Mouse (Mus musculus): Measurements from ENCODE around the gene Bsdc1. TPM values are rescaled to one million over a fixed set of nuclear protein-coding genes. Genes with fewer than 3 reads are reported as not detected.
A peak's percentile ranks its signal among the peaks of the same experiment; 100 is the strongest.

The Bsdc1 gene
- total and polyA plus RNA-seq, 2 experiments from 2014 or later = 25.3 to 55.2 TPM

DNA sequence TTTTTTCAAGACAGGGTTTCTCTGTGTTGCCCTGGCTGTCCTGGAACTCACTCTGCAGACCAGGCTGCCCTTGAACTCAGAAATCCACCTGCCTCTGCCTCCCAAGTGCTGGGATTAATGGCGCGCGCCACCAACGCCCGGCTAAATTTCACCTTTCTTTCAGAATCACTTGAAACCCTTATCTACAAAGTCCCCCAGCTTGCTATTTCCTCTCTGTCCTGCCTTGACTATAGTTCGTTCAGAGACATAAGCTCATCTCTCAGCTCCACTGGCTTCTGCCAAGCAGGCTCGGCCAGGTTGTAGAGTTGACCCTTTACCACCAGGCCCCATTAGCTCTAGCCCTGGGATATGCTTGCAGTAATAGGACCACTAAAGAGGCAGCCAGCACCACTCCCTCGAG is 14.0 kb upstream of the Bsdc1 start:
- 88% methylated on average over 8 of the region's 8 CpGs for WGBS
- TF ChIP-seq CTCF (IDR thresholded peaks at IDR 0.05; ENCODE audit: low read depth) = no peak
- Histone ChIP-seq H3K4me2 (ENCODE audit: low read depth, low read length) (no peak overlapping the region), H3K4me1 (ENCODE audit: insufficient read depth, low read length) (no peaks in the 10 kb centered on the region), H3K36me3 (ENCODE audit: insufficient read depth, low read length) (no peaks in the 10 kb centered on the region), H3K27ac (no peak overlapping the region), H3K9me3 (ENCODE audit: low read length) (no peaks in the 10 kb centered on the region), H3K27me3 (ENCODE audit: insufficient read depth, low read length) (no peaks in the 10 kb centered on the region), H3K9ac (replicated peaks; ENCODE audit: low read length) (no peak overlapping the region), H3K4me3 (ENCODE audit: low read length) (no peak overlapping the region)
- no peak for DNase-seq (ENCODE audit: low spot score)
- ATAC-seq = no peak

GRCm38 (mm10) chr4:129447778-129448563 is 13.4 kb upstream of the Bsdc1 start:
- H3K27ac ChIP-seq = no peak overlapping the region
- H3K4me1 ChIP-seq (ENCODE audit: insufficient read depth, low read length) = no peaks in the 10 kb centered on the region
- no peaks in the 10 kb centered on the region for H3K9me3 ChIP-seq (ENCODE audit: low read length)
- no peaks in the 10 kb centered on the region for H3K36me3 ChIP-seq (ENCODE audit: insufficient read depth, low read length)
- DNase-seq (ENCODE audit: low spot score) (no peak), ATAC-seq (no peak)
- H3K27me3 ChIP-seq (ENCODE audit: insufficient read depth, low read length) = no peaks in the 10 kb centered on the region
- TF ChIP-seq CTCF (IDR thresholded peaks at IDR 0.05; ENCODE audit: low read depth) = no peak
- H3K4me2 ChIP-seq (ENCODE audit: low read depth, low read length) = no peak overlapping the region
- no peak overlapping the region for H3K4me3 ChIP-seq (ENCODE audit: low read length)
- no peak overlapping the region for H3K9ac ChIP-seq (replicated peaks; ENCODE audit: low read length)
- 78% methylated on average over 11 of the region's 11 CpGs for WGBS

GRCm38 (mm10) chr4:129448713-129449112 is 12.7 kb upstream of the Bsdc1 start:
- Histone ChIP-seq H3K36me3 (ENCODE audit: insufficient read depth, low read length) (no peaks in the 10 kb centered on the region), H3K9me3 (ENCODE audit: low read length) (no peaks in the 10 kb centered on the region), H3K27me3 (ENCODE audit: insufficient read depth, low read length) (no peaks in the 10 kb centered on the region), H3K9ac (replicated peaks; ENCODE audit: low read length) (no peak overlapping the region), H3K4me2 (ENCODE audit: low read depth, low read length) (no peak overlapping the region), H3K4me1 (ENCODE audit: insufficient read depth, low read length) (no peaks in the 10 kb centered on the region), H3K27ac (no peak overlapping the region), H3K4me3 (ENCODE audit: low read length) (no peak overlapping the region)
- no peak for DNase-seq (ENCODE audit: low spot score)
- ATAC-seq = no peak
- TF ChIP-seq CTCF (IDR thresholded peaks at IDR 0.05; ENCODE audit: low read depth) = no peak
- WGBS = 85% methylated on average over 6 of the region's 6 CpGs

GRCm38 (mm10) chr4:129450851-129451250 is 10.5 kb upstream of the Bsdc1 start:
- Histone ChIP-seq H3K27ac (no peak overlapping the region), H3K9ac (replicated peaks; ENCODE audit: low read length) (no peak overlapping the region), H3K4me1 (ENCODE audit: insufficient read depth, low read length) (peaks cover 4% of the 10 kb centered on the region; the same call in 1 of the 2 replicates), H3K4me2 (ENCODE audit: low read depth, low read length) (no peak overlapping the region), H3K27me3 (ENCODE audit: insufficient read depth, low read length) (no peaks in the 10 kb centered on the region), H3K4me3 (ENCODE audit: low read length) (no peak overlapping the region), H3K36me3 (ENCODE audit: insufficient read depth, low read length) (no peaks in the 10 kb centered on the region), H3K9me3 (ENCODE audit: low read length) (no peaks in the 10 kb centered on the region)
- no peak for TF ChIP-seq CTCF (IDR thresholded peaks at IDR 0.05; ENCODE audit: low read depth)
- WGBS = 76% methylated on average over 2 of the region's 2 CpGs
- DNase-seq (ENCODE audit: low spot score) = no peak
- no peak for ATAC-seq

GRCm38 (mm10) chr4:129451471-129452169 is 9.8 kb upstream of the Bsdc1 start:
- Histone ChIP-seq H3K36me3 (ENCODE audit: insufficient read depth, low read length) (no peaks in the 10 kb centered on the region), H3K9me3 (ENCODE audit: low read length) (no peaks in the 10 kb centered on the region), H3K4me1 (ENCODE audit: insufficient read depth, low read length) (peaks cover 4% of the 10 kb centered on the region; the same call in 1 of the 2 replicates), H3K9ac (replicated peaks; ENCODE audit: low read length) (no peak overlapping the region), H3K27me3 (ENCODE audit: insufficient read depth, low read length) (no peaks in the 10 kb centered on the region), H3K27ac (no peak overlapping the region), H3K4me3 (ENCODE audit: low read length) (no peak overlapping the region), H3K4me2 (ENCODE audit: low read depth, low read length) (no peak overlapping the region)
- no peak for TF ChIP-seq CTCF (IDR thresholded peaks at IDR 0.05; ENCODE audit: low read depth)
- DNase-seq (ENCODE audit: low spot score) (no peak), ATAC-seq (no peak)
- 81% methylated on average over 15 of the region's 15 CpGs for WGBS

- WGBS = 2% methylated on average over 5 of the region's 5 CpGs
- H3K4me3 ChIP-seq (ENCODE audit: low read length) = no peak overlapping the region
These were observed 6.1 kb upstream of the Bsdc1 start for GRCm38 (mm10) chr4:129455265-129455664.

More at GRCm38 (mm10) chr4:129455265-129455664, 6.1 kb upstream of the Bsdc1 start:
- H3K9ac ChIP-seq (replicated peaks; ENCODE audit: low read length) = no peak overlapping the region
- H3K36me3 ChIP-seq (ENCODE audit: insufficient read depth, low read length) = no peaks in the 10 kb centered on the region
- H3K4me2 ChIP-seq (ENCODE audit: low read depth, low read length) = no peak overlapping the region
- no peaks in the 10 kb centered on the region for H3K9me3 ChIP-seq (ENCODE audit: low read length)
- H3K27me3 ChIP-seq (ENCODE audit: insufficient read depth, low read length) = no peaks in the 10 kb centered on the region
- DNase-seq (ENCODE audit: low spot score) (peak; percentile 95), ATAC-seq (peak; percentile 90)
- H3K27ac ChIP-seq = no peak overlapping the region
- peaks cover 4% of the 10 kb centered on the region; the same call in 1 of the 2 replicates for H3K4me1 ChIP-seq (ENCODE audit: insufficient read depth, low read length)
- TF ChIP-seq CTCF (IDR thresholded peaks at IDR 0.05; ENCODE audit: low read depth) = peak; percentile 99

All from hindbrain, postnatal 0 days (tissue).